Mouse (Mus musculus) ES-E14 (cell line): ENCODE measurements around the gene Cebpg. TPM values are rescaled to one million over a fixed set of nuclear protein-coding genes. Genes with fewer than 3 reads are reported as not detected.

ENCODE experiments used
- DNase-seq: peaks from one replicate; pipeline ENCODE4 v3.0.0-alpha.2; 2013; ENCODE audit warnings: low read depth, low spot score
- H3K27ac ChIP-seq: 2 replicates; pipeline ENCODE4 v1.5.1; 2012; ENCODE audit warnings: low read depth, mild to moderate bottlenecking, low read length, moderate library complexity, mixed read lengths; ENCODE audit not compliant: poor library complexity, insufficient read depth, severe bottlenecking
- H3K36me3 ChIP-seq: 2 replicates; pipeline ENCODE4 v1.6.1; 2012; ENCODE audit warnings: mild to moderate bottlenecking, low read length, moderate library complexity, mixed read lengths; ENCODE audit not compliant: control insufficient read depth, poor library complexity, insufficient read depth, severe bottlenecking
- H3K4me1 ChIP-seq, 2 experiments: fragments of 150-350 bp in 1 of 2; sonication (generic) in 1 of 2; 2 replicates each; pipeline ENCODE4 v1.6.1; 2012; ENCODE audit warnings: low read length in 2 of 2, mild to moderate bottlenecking in 1 of 2, mixed read lengths in 1 of 2; ENCODE audit not compliant: control insufficient read depth in 2 of 2, insufficient read depth in 2 of 2, poor library complexity in 1 of 2
- H3K4me3 ChIP-seq, 2 experiments: fragments of 150-350 bp in 1 of 2; sonication (generic) in 1 of 2; 2 replicates each; pipeline ENCODE4 v1.5.1; 2012; ENCODE audit warnings: low read length in 2 of 2, low read depth in 1 of 2, mild to moderate bottlenecking in 1 of 2, mixed read lengths in 1 of 2; ENCODE audit not compliant: insufficient read depth in 1 of 2, poor library complexity in 1 of 2, severe bottlenecking in 1 of 2
- H3K9ac ChIP-seq: 2 replicates; pipeline ENCODE4 v1.6.1; 2012; ENCODE audit warnings: low read depth, mild to moderate bottlenecking, low read length, mixed read lengths; ENCODE audit not compliant: poor library complexity, insufficient read depth, severe bottlenecking
- H3K9me3 ChIP-seq: fragments of 150-350 bp; sonication (generic); 2 replicates; pipeline ENCODE4 v1.6.1; 2012; ENCODE audit warnings: low read depth, mild to moderate bottlenecking, low read length; ENCODE audit not compliant: control insufficient read depth, insufficient read depth
- CHD2 ChIP-seq: IDR thresholded peaks from 2 replicates; pipeline ENCODE4 v1.6.1; 2014; ENCODE audit warnings: mild to moderate bottlenecking, low read depth, low read length, inconsistent platforms
- HCFC1 ChIP-seq: IDR thresholded peaks from 2 replicates; pipeline ENCODE4 v1.6.1; 2012; ENCODE audit warnings: low read length, inconsistent platforms, borderline replicate concordance; ENCODE audit not compliant: insufficient read depth
- MAFK ChIP-seq: IDR thresholded peaks from 2 replicates; pipeline ENCODE4 v1.6.1; 2014; ENCODE audit warnings: mild to moderate bottlenecking, low read depth, low read length, inconsistent platforms; ENCODE audit not compliant: insufficient read depth
- ZC3H11A ChIP-seq: IDR thresholded peaks from 2 replicates; pipeline ENCODE4 v1.6.1; 2012; ENCODE audit warnings: low read depth, mild to moderate bottlenecking, inconsistent platforms, low read length, borderline replicate concordance
- ZNF384 ChIP-seq: IDR thresholded peaks from 2 replicates; pipeline ENCODE4 v1.6.1; 2012; ENCODE audit warnings: low read depth, low read length, inconsistent platforms
- in situ Hi-C, 2 experiments: fragments of 600-800 bp; cut with MboI; formaldehyde crosslinking; loops; one replicate each; pipeline ENCODE4 v1.15.1; 2025; ENCODE audit warnings: low sequenced_read_pairs in 2 of 2, inconsistent platforms in 1 of 2; ENCODE audit not compliant: unreplicated experiment in 2 of 2
- total RNA-seq: library from RNA; depleted of rRNA; stranded (reverse); fragments of 300-350 nt; gene quantifications from 2 replicates; pipeline ENCODE4 v1.2.3, GENCODE M21; 2012

Cebpg gene
- total RNA-seq, 1 experiment: 14.0 TPM

GRCm38 (mm10) chr7:35041286-35042208 lies 14.8 kb downstream of the Cebpg start:
- no peak overlapping the region for H3K4me3 ChIP-seq
- H3K27ac ChIP-seq: no peak overlapping the region
- TF ChIP-seq MAFK (no peak), HCFC1 (no peak), ZC3H11A (no peak), CHD2 (no peak), ZNF384 (no peak)
- H3K9me3 ChIP-seq: no peaks in the 10 kb centered on the region
- in situ Hi-C loops: no loop called here
- peaks cover 25% of the 10 kb centered on the region for H3K36me3 ChIP-seq
- DNase-seq: no peak
- H3K9ac ChIP-seq: no peak overlapping the region
- H3K4me1 ChIP-seq: no peaks in the 10 kb centered on the region; a peak in 1 of 4 replicates

GRCm38 (mm10) chr7:35040176-35040972 lies 16.0 kb downstream of the Cebpg start:
- DNase-seq: no peak
- peaks cover 25% of the 10 kb centered on the region for H3K36me3 ChIP-seq
- TF ChIP-seq ZNF384 (no peak), CHD2 (no peak), MAFK (no peak)
- no peaks in the 10 kb centered on the region; a peak in 1 of 4 replicates for H3K4me1 ChIP-seq
- H3K9ac ChIP-seq: no peak overlapping the region
- no peaks in the 10 kb centered on the region for H3K9me3 ChIP-seq
- in situ Hi-C loops: no loop called here
- H3K4me3 ChIP-seq: no peak overlapping the region
- H3K27ac ChIP-seq: no peak overlapping the region

GRCm38 (mm10) chr7:35037408-35037807 lies 19.0 kb downstream of the Cebpg start:
- no peak for TF ChIP-seq MAFK
- TF ChIP-seq ZC3H11A: no peak
- no peak for TF ChIP-seq ZNF384
- no peak for TF ChIP-seq HCFC1
- TF ChIP-seq CHD2: no peak
- in situ Hi-C loops: no loop called here
- Histone ChIP-seq H3K9ac (no peak overlapping the region), H3K27ac (no peak overlapping the region), H3K36me3 (peaks cover 7% of the 10 kb centered on the region; the same call in 1 of the 2 replicates), H3K4me1 (no peaks in the 10 kb centered on the region; a peak in 1 of 4 replicates), H3K9me3 (no peaks in the 10 kb centered on the region), H3K4me3 (no peak overlapping the region)
- DNase-seq: no peak

- no peaks in the 10 kb centered on the region for H3K9me3 ChIP-seq
- H3K4me3 ChIP-seq: no peak overlapping the region
- no peak overlapping the region for H3K27ac ChIP-seq
- TF ChIP-seq CHD2 (no peak), HCFC1 (no peak)
- no peak for DNase-seq
- peaks cover 14% of the 10 kb centered on the region for H3K36me3 ChIP-seq
- no peaks in the 10 kb centered on the region; a peak in 1 of 4 replicates for H3K4me1 ChIP-seq
- H3K9ac ChIP-seq: no peak overlapping the region
- in situ Hi-C loops: no loop called here
Measured at GRCm38 (mm10) chr7:35036266-35036731, 20.1 kb downstream of the Cebpg start.
